In genomic region chr10:82961302-82961701, GRCm38 (mm10) we compare ENCODE assay signal across 10 mouse cellular contexts. TPM values are rescaled to one million over a fixed set of nuclear protein-coding genes. Genes with fewer than 3 reads are reported as not detected.
A peak's percentile ranks its signal among the peaks of the same experiment; 100 is the strongest.
DNase-seq lines count a peak whose midpoint lies in the region; ATAC-seq and TF ChIP-seq lines count a peak whose summit lies in the region.
"Had no signal": no experiment of that assay in that cellular context is flagged by ENCODE, and none has a peak within 500 bp of the region (broad histone marks: within the 10 kb centered on the region; RNA-seq: fewer than 3 reads in every experiment).

No protein-coding gene starts in this region.

- H3K9ac ChIP-seq in liver, embryonic 14.5 days (replicated peaks), result no peak overlapping the region
- H3K9ac ChIP-seq: forebrain, embryonic 12.5 days had no signal

- no peak for TF ChIP-seq EP300 in liver, embryonic 14.5 days (IDR thresholded peaks at IDR 0.05; ENCODE audit: low read depth)

- no peaks in the 10 kb centered on the region for H3K27me3 ChIP-seq in thymus, adult 2 months (ENCODE audit: control insufficient read depth, insufficient read depth, low read length)
- H3K27me3 ChIP-seq in liver, embryonic 14.5 days (ENCODE audit: control insufficient read depth, insufficient read depth, low read length), result no peaks in the 10 kb centered on the region; the same call in 1 of the 2 replicates
- H3K27me3 ChIP-seq: forebrain, embryonic 12.5 days had no signal

- DNase-seq in gastrocnemius, adult 2 months, result no peak
- no peak for DNase-seq in gastrocnemius, postnatal 14 days
- DNase-seq in thymus, postnatal 25 days, result peak; percentile 12
- no peak for DNase-seq in thymus, adult 2 months
- peak; percentile 71 to 89 (median 72) for DNase-seq in liver, embryonic 14.5 days (ENCODE audit: low read depth in 3 of 3, low spot score in 3 of 3)
- DNase-seq in gastrocnemius, postnatal 25 days, result no peak
- no peak for DNase-seq in cerebellum, adult 9-11 months
- no peak for DNase-seq in heart, postnatal 10 days

- ATAC-seq in liver, embryonic 14.5 days (ENCODE audit: insufficient read depth), result peak; percentile 92

- no peaks in the 10 kb centered on the region for H3K36me3 ChIP-seq in thymus, adult 2 months (ENCODE audit: control insufficient read depth, insufficient read depth, low read length)
- no peaks in the 10 kb centered on the region for H3K36me3 ChIP-seq in liver, embryonic 14.5 days (replicated peaks; ENCODE audit: control insufficient read depth, insufficient read depth, low read depth)
- H3K36me3 ChIP-seq: forebrain, embryonic 12.5 days had no signal

- no peak overlapping the region for H3K27ac ChIP-seq in gastrocnemius, adult 2 months
- no peak overlapping the region for H3K27ac ChIP-seq in thymus, adult 2 months (ENCODE audit: control insufficient read depth, insufficient read depth, low read length)
- no peak overlapping the region for H3K27ac ChIP-seq in liver, embryonic 14.5 days
- H3K27ac ChIP-seq: forebrain, embryonic 12.5 days had no signal

- peaks cover 8% of the 10 kb centered on the region for H3K4me1 ChIP-seq in thymus, adult 2 months (replicated peaks; ENCODE audit: control insufficient read depth, insufficient read depth, low read length)
- H3K4me1 ChIP-seq in liver, embryonic 14.5 days (replicated peaks; ENCODE audit: control insufficient read depth in 2 of 2, insufficient read depth in 2 of 2, low read length in 1 of 2), result peaks cover 10 to 19% of the 10 kb centered on the region in 2 experiments
- H3K4me1 ChIP-seq: forebrain, embryonic 12.5 days had no signal

- H3K4me3 ChIP-seq in gastrocnemius, adult 2 months, result no peak overlapping the region
- no peak overlapping the region for H3K4me3 ChIP-seq in thymus, adult 2 months (ENCODE audit: control insufficient read depth, insufficient read depth, low read length)
- H3K4me3 ChIP-seq in liver, embryonic 14.5 days (ENCODE audit: insufficient read depth in 1 of 2, low read depth in 2 of 2, low read length in 2 of 2), result no peak overlapping the region
- H3K4me3 ChIP-seq: forebrain, embryonic 12.5 days; myocyte had no signal

- TF ChIP-seq POLR2A in thymus, adult 2 months (IDR thresholded peaks at IDR 0.05; ENCODE audit: control insufficient read depth, extremely low read depth, insufficient read depth, low read length, poor library complexity), result no peak

- intact Hi-C loops in gastrocnemius, adult 2 months (cut with DNase I), result loop anchor here (10.0 kb wide), 1 partner anchor 1373 kb away; no protein-coding TSS in a partner anchor
- intact Hi-C loops in gastrocnemius, postnatal 14 days (cut with DNase I; ENCODE audit: low total_unique reads), result no loop called here
- intact Hi-C loops in heart, postnatal 10 days (cut with DNase I), result no loop called here

- H3K9me3 ChIP-seq in liver, embryonic 14.5 days (ENCODE audit: control insufficient read depth, low read length), result no peaks in the 10 kb centered on the region
- H3K9me3 ChIP-seq: forebrain, embryonic 12.5 days had no signal

- H3K4me2 ChIP-seq in liver, embryonic 14.5 days (ENCODE audit: low read depth), result 0 out of 2 replicates have a peak overlapping the region, but pooled peaks have one; percentile 28
- H3K4me2 ChIP-seq: forebrain, embryonic 12.5 days had no signal

- WGBS in thymus, adult 2 months, result 79% methylated on average over 7 of the region's 7 CpGs
- WGBS in liver, embryonic 14.5 days (ENCODE audit: insufficient replicate concordance), result 26% methylated on average over 7 of the region's 7 CpGs

- peak; percentile 33; the same call in 1 of the 2 replicates for TF ChIP-seq CTCF in gastrocnemius, adult 2 months (IDR thresholded peaks at IDR 0.05)
- no peak for TF ChIP-seq CTCF in thymus, adult 2 months (IDR thresholded peaks at IDR 0.05; ENCODE audit: borderline replicate concordance, control insufficient read depth, extremely low read depth, insufficient read depth, low read length, poor library complexity)
- TF ChIP-seq CTCF in liver, embryonic 14.5 days (IDR thresholded peaks at IDR 0.05; ENCODE audit: low read depth), result peak; percentile 95

RNA-seq across cellular contexts. Expression of gene Chst11, which starts 24.0 kb away (rescaled TPM):
- total RNA-seq in gastrocnemius, adult 2 months (2021), result 1 to 10 TPM; 1.1 to 1.8 TPM
- 1 to 10 TPM; 1.3 to 1.4 TPM for total RNA-seq in gastrocnemius, postnatal 14 days (2021)
- 15.5 and 19.4 TPM in 2 replicates for polyA plus RNA-seq in thymus, adult 2 months (2012; rRNA removed)
- polyA plus RNA-seq in liver, embryonic 14.5 days (2012; rRNA removed), result 5.2 TPM in 2 replicates
- polyA plus RNA-seq in liver, embryonic 14.5 days (2014; fragmentation: Nextera tagmentation; extraction: Ambion mirVana), result 1.8 and 2.0 TPM in 2 replicates
- under 1 TPM; 0.94 to 1.00 TPM for total RNA-seq in gastrocnemius, postnatal 25 days (2021)
- total RNA-seq in heart, postnatal 10 days (2021), result 1 to 10 TPM; 3.7 to 5.8 TPM

Comparison
In these comparisons a context has a peak if more than half of its experiments do, and no peak if none do; other contexts are left out.
1. DNase-seq: peak in thymus, postnatal 25 days (single experiment) and liver, embryonic 14.5 days (3 of 3); none in gastrocnemius, adult 2 months (single experiment), gastrocnemius, postnatal 14 days (single experiment), thymus, adult 2 months (single experiment), gastrocnemius, postnatal 25 days (single experiment), cerebellum, adult 9-11 months (single experiment) and heart, postnatal 10 days (0 of 2).